Mouse (Mus musculus) hindbrain, embryonic 14.5 days (tissue): Measurements from ENCODE around the gene Emsy. TPM values are rescaled to one million over a fixed set of nuclear protein-coding genes. Genes with fewer than 3 reads are reported as not detected.

Experiments used
- ATAC-seq: fragments of 200-750 bp; cut with Nextera tagmentation; 2 replicates; pipeline ENCODE4 v1.8.0; 2017; ENCODE audit warnings: moderate number of reproducible peaks, mild to moderate bottlenecking, moderate TSS enrichment, moderate library complexity; ENCODE audit not compliant: low FRiP score
- DNase-seq: peaks from one replicate; pipeline ENCODE4 v3.0.0-alpha.2; 2015; ENCODE audit warnings: low spot score
- H3K27ac ChIP-seq: fragments of 300-500 bp; sonication (generic); 2 replicates; pipeline ENCODE4 v1.5.1; 2014; ENCODE audit warnings: mild to moderate bottlenecking, moderate library complexity
- H3K27me3 ChIP-seq: fragments of 300-500 bp; sonication (generic); 2 replicates; pipeline ENCODE4 v1.6.1; 2014; ENCODE audit warnings: mild to moderate bottlenecking, low read length, mixed read lengths; ENCODE audit not compliant: control insufficient read depth, insufficient read depth
- H3K36me3 ChIP-seq: fragments of 300-500 bp; sonication (generic); replicated peaks from 2 replicates; pipeline ENCODE4 v1.6.1; 2014; ENCODE audit not compliant: control insufficient read depth, insufficient read depth
- H3K4me1 ChIP-seq: fragments of 300-500 bp; sonication (generic); replicated peaks from 2 replicates; pipeline ENCODE4 v1.6.1; 2014; ENCODE audit warnings: antibody characterized with exemption, low read length, mixed read lengths; ENCODE audit not compliant: control insufficient read depth, insufficient read depth
- H3K4me2 ChIP-seq: fragments of 300-500 bp; sonication (generic); replicated peaks from 2 replicates; pipeline ENCODE4 v1.6.1; 2014; ENCODE audit warnings: mild to moderate bottlenecking, moderate library complexity
- H3K4me3 ChIP-seq: fragments of 300-500 bp; sonication (generic); replicated peaks from 2 replicates; pipeline ENCODE4 v1.5.1; 2014; ENCODE audit warnings: mild to moderate bottlenecking, low read length
- H3K9ac ChIP-seq: fragments of 300-500 bp; sonication (generic); 2 replicates; pipeline ENCODE4 v1.6.1; 2014
- H3K9me3 ChIP-seq: fragments of 300-500 bp; sonication (generic); 2 replicates; pipeline ENCODE4 v1.6.1; 2016; ENCODE audit warnings: low read length; ENCODE audit not compliant: control insufficient read depth
- WGBS: fragments of 180-500 bp; shearing (Covaris S2); extraction: QIAGEN DNeasy Blood & Tissue Kit; methylation state at CpG from one replicate; pipeline ENCODE4 v1.1.7; 2014; 5-methylcytosine and 5-hydroxymethylcytosine counted together
- polyA plus RNA-seq: library from polyadenylated mRNA; unstranded; fragments of >200 nt; fragmentation: Nextera tagmentation; extraction: Ambion mirVana; gene quantifications from 2 replicates; pipeline ENCODE4 v1.2.1, GENCODE M21; 2014

The Emsy gene
- polyA plus RNA-seq, 1 experiment from 2014 or later: 39.3 TPM

DNA sequence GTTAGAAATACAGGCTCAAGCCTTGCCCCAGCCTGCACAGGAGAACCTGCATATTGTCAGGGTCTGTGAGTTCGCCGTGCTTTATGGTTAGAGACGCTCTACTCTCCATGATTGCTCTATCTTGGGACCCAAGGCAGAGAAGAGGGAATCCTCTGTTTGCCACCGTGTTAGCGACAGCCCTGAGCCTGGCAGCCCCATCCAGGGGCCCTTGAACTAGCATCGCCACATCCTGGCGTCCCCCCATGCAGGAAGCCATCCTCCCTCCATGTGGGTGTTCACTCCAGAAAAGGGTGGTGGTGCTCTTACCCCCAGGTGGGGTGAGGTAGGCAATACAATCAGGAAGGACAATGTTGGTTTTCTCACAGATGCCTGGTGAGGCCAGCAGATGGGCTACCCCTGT is 82.3 kb downstream of the Emsy start:
- 91% methylated on average over 7 of the region's 7 CpGs for WGBS
- Histone ChIP-seq H3K9me3 (no peaks in the 10 kb centered on the region), H3K4me2 (no peak overlapping the region), H3K9ac (no peak overlapping the region), H3K36me3 (no peaks in the 10 kb centered on the region), H3K4me1 (no peaks in the 10 kb centered on the region), H3K4me3 (no peak overlapping the region), H3K27ac (no peak overlapping the region), H3K27me3 (no peaks in the 10 kb centered on the region)
- DNase-seq (no peak), ATAC-seq (no peak)

- no peaks in the 10 kb centered on the region for H3K36me3 ChIP-seq
- H3K27me3 ChIP-seq: no peaks in the 10 kb centered on the region
- DNase-seq (no peak), ATAC-seq (peak; percentile 51; the same call in 1 of the 2 replicates)
- 60% methylated on average over 10 of the region's 10 CpGs for WGBS
- H3K4me3 ChIP-seq: no peak overlapping the region
- no peak overlapping the region for H3K9ac ChIP-seq
- H3K9me3 ChIP-seq: no peaks in the 10 kb centered on the region
- H3K27ac ChIP-seq: no peak overlapping the region
- no peaks in the 10 kb centered on the region for H3K4me1 ChIP-seq
- no peak overlapping the region for H3K4me2 ChIP-seq
Measured at GRCm38 (mm10) chr7:98573231-98573781, 83.3 kb downstream of the Emsy start.

DNA sequence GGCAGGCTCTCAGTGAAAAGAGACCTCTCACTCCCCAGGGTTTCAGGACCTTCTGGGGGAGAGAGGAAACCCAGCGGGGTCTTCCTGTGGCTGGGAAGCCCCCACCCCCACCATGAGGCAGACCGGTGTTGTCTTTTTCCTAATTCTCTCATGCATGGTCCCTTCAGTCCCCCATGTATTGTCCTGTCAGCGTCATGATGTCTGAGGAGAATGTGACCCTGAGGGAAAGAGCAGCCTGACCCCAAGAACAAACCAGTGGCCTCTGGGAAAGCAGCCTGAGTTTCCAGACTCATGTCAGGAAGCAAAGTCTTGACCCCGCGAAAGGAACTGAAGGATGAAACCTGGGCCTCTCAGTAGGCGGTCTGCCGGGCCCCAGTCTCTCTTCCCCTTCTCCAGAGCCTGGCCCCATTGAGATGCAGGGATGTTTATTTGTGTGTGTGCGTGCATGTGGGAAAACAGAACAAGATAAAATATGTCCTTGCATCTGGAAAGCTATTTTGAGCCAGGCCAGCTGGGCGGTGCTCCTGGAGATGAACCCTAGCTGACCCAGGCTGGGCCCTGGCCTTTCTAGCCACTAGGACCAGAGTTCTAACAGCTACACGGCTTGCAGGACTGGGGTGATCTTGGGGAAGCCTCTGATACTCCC is 84.2 kb downstream of the Emsy start:
- H3K4me3 ChIP-seq: no peak overlapping the region
- no peak overlapping the region for H3K27ac ChIP-seq

DNA sequence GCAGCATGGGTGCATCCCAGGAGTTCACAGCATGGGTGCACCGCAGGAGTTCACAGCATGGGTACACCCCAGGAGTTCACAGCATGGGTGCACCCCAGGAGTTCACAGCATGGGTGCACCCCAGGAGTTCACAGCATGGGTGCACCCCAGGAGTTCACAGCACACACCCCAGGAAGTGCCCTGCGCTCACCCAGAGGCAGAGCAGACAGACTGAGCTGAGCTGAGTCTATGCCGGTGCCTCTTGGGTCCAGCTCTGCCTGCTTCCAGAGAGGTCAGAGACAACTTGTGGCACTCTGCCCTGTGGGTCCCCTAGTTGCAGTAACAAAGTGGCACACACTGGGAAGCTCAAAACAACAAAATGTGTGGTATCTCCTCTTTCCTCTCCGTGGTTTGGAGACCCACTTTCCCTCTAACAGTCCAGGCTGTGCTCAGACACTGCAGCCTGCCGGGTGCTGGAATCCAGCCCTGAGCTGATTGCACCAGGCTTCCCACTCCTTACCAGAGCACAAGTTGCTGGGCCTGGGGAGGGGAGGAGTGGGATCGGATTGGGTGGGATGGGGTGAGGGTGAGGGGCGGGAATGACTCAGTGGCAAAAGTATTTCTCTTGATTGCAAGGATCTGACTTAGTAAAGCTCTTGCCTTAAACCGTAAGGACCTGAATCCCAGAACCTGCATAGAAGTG is 85.6 kb downstream of the Emsy start:
- DNase-seq: no peak
- ATAC-seq: no peak
- H3K27ac ChIP-seq: no peak overlapping the region
- no peaks in the 10 kb centered on the region for H3K9me3 ChIP-seq
- H3K4me3 ChIP-seq: no peak overlapping the region
- no peak overlapping the region for H3K4me2 ChIP-seq
- no peaks in the 10 kb centered on the region for H3K4me1 ChIP-seq
- H3K27me3 ChIP-seq: no peaks in the 10 kb centered on the region
- 75% methylated on average over 8 of the region's 8 CpGs for WGBS
- H3K36me3 ChIP-seq: no peaks in the 10 kb centered on the region
- H3K9ac ChIP-seq: no peak overlapping the region

More for the DNA sequence above, 84.2 kb downstream of the Emsy start:
- Histone ChIP-seq H3K9ac (no peak overlapping the region), H3K9me3 (no peaks in the 10 kb centered on the region), H3K36me3 (no peaks in the 10 kb centered on the region), H3K4me2 (no peak overlapping the region), H3K4me1 (no peaks in the 10 kb centered on the region), H3K27me3 (no peaks in the 10 kb centered on the region)
- DNase-seq (no peak), ATAC-seq (no peak)
- WGBS: 26% methylated on average over 10 of the region's 10 CpGs

DNA sequence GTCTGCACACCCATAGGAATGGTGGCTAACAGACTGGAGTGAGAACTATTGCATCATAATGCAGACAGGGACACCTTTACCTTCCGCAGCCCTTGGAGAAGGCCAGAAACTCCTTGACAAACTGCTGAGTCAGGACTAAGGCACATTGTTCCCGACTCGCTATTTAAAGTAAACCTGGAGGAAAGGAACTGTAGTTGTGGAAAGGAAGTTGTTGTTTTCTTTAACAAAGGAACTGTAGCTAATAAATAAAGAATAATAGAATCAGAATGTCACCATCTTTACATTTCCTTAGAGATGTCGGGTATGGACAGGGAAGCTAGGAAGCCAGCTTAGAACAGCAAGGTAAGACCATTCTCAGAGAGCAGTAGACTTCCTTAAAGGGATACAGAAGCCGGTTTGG is 89.5 kb downstream of the Emsy start:
- WGBS: 41% methylated on average over 5 of the region's 5 CpGs
- Histone ChIP-seq H3K4me3 (no peak overlapping the region), H3K9me3 (no peaks in the 10 kb centered on the region), H3K9ac (no peak overlapping the region), H3K4me1 (no peaks in the 10 kb centered on the region), H3K27ac (no peak overlapping the region), H3K27me3 (no peaks in the 10 kb centered on the region), H3K4me2 (no peak overlapping the region), H3K36me3 (no peaks in the 10 kb centered on the region)
- ATAC-seq: no peak
- no peak for DNase-seq

GRCm38 (mm10) chr7:98564607-98565364 is 91.8 kb downstream of the Emsy start:
- Histone ChIP-seq H3K4me2 (no peak overlapping the region), H3K36me3 (no peaks in the 10 kb centered on the region), H3K4me3 (no peak overlapping the region), H3K9ac (no peak overlapping the region), H3K27ac (no peak overlapping the region), H3K4me1 (no peaks in the 10 kb centered on the region), H3K9me3 (no peaks in the 10 kb centered on the region), H3K27me3 (no peaks in the 10 kb centered on the region)
- ATAC-seq (no peak), DNase-seq (no peak)
- WGBS: 81% methylated on average over 9 of the region's 9 CpGs

- Histone ChIP-seq H3K27me3 (no peaks in the 10 kb centered on the region), H3K9ac (no peak overlapping the region), H3K4me1 (no peaks in the 10 kb centered on the region), H3K4me3 (no peak overlapping the region), H3K9me3 (no peaks in the 10 kb centered on the region), H3K36me3 (no peaks in the 10 kb centered on the region), H3K4me2 (no peak overlapping the region), H3K27ac (no peak overlapping the region)
- DNase-seq (no peak), ATAC-seq (no peak)
- WGBS: 94% methylated on average over 6 of the region's 6 CpGs
Measured at GRCm38 (mm10) chr7:98563991-98564390, 92.6 kb downstream of the Emsy start.

- 85% methylated on average over 5 of the region's 5 CpGs for WGBS
- Histone ChIP-seq H3K36me3 (no peaks in the 10 kb centered on the region), H3K27me3 (no peaks in the 10 kb centered on the region), H3K4me1 (no peaks in the 10 kb centered on the region), H3K4me2 (no peak overlapping the region), H3K9ac (no peak overlapping the region), H3K4me3 (no peak overlapping the region), H3K27ac (no peak overlapping the region), H3K9me3 (no peaks in the 10 kb centered on the region)
- DNase-seq: no peak
- no peak for ATAC-seq
Measured at GRCm38 (mm10) chr7:98562966-98563365, 93.6 kb downstream of the Emsy start.

DNA sequence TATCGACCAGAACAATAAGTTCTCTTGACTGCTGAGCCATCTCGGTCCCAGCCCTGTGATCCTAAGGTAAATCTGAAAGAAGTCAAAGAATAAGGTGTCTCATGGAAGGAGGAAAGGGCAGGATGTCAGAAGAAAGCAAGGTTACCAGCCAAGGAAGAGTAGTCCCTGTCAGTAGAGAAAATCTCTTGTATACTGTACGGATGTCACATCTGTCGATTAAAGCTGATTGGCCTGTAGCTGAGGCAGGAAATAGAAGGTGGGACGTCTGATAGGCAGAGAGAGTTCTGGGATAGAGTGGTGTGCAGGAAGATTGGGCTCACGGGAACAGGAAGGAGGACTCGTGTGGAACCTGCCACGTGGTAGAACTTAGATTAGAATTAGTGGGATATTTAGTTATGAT is 94.4 kb downstream of the Emsy start:
- WGBS: 83% methylated on average over 8 of the region's 8 CpGs
- Histone ChIP-seq H3K36me3 (no peaks in the 10 kb centered on the region), H3K4me3 (no peak overlapping the region), H3K4me1 (no peaks in the 10 kb centered on the region), H3K9me3 (no peaks in the 10 kb centered on the region), H3K9ac (no peak overlapping the region), H3K27ac (no peak overlapping the region), H3K27me3 (no peaks in the 10 kb centered on the region), H3K4me2 (no peak overlapping the region)
- ATAC-seq (no peak), DNase-seq (no peak)
